Mouse (Mus musculus): ENCODE results near the gene Cdkl4. TPM values are rescaled to one million over a fixed set of nuclear protein-coding genes. Genes with fewer than 3 reads are reported as not detected.

The Cdkl4 gene
- polyA plus RNA-seq, 1 experiment from 2014 or later, result 0.55 TPM

DNA sequence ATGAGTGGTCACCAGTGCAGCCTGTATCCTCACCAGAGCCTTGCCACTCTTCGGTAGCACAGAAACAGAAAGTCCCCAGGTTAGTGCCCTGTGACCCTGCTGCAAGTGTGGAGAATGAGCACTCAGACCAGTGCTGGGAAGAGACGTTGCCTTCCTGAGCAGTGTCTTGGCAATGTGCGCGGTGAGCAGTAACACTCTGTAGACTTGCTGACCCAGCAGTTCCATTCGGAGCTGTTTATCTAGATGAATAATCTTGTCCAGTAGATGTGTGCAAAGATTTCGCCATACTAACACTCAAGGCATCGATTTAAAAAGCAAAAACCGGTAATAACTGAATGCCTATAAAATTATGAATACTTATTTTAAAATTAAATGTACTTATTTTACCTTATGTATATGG lies 57.1 kb downstream of the Cdkl4 start:
- Histone ChIP-seq H3K9me3 (ENCODE audit: control insufficient read depth, low read length) (no peaks in the 10 kb centered on the region), H3K4me3 (ENCODE audit: low read depth, low read length) (no peak overlapping the region), H3K27ac (replicated peaks; ENCODE audit: low read depth, low read length) (no peak overlapping the region), H3K9ac (ENCODE audit: low read length) (no peak overlapping the region), H3K4me2 (ENCODE audit: low read depth, severe bottlenecking) (no peak overlapping the region), H3K36me3 (ENCODE audit: control insufficient read depth, insufficient read depth, low read length) (no peaks in the 10 kb centered on the region), H3K4me1 (ENCODE audit: control insufficient read depth, insufficient read depth, low read length) (no peaks in the 10 kb centered on the region), H3K27me3 (ENCODE audit: control insufficient read depth, insufficient read depth, low read length) (no peaks in the 10 kb centered on the region)
- DNase-seq (ENCODE audit: low spot score) (no peak), ATAC-seq (ENCODE audit: insufficient number of reproducible peaks, low FRiP score, low TSS enrichment, low read depth) (no peak)
- WGBS, result 87% methylated on average over 8 of the region's 8 CpGs

DNA sequence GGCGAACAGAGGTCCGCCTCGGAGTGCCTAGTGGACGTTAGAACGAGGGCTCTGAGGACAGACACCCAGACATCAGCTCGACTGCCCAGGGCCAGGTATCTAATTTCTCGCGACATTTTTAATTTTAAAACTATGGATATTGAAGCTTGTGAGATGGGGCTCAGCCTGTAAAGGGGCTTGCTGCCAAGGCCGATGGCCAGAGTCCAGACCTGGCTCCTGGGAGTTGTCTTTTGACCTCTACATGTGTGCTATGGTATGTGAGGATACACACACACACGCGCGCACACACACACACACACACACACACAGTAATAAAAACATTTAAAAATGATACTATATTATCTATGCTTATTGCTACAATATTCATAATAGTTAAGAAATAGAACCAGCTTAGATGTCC lies 58.8 kb downstream of the Cdkl4 start:
- Histone ChIP-seq H3K4me2 (ENCODE audit: low read depth, severe bottlenecking) (no peak overlapping the region), H3K9me3 (ENCODE audit: control insufficient read depth, low read length) (no peaks in the 10 kb centered on the region), H3K36me3 (ENCODE audit: control insufficient read depth, insufficient read depth, low read length) (no peaks in the 10 kb centered on the region), H3K9ac (ENCODE audit: low read length) (no peak overlapping the region), H3K4me3 (ENCODE audit: low read depth, low read length) (no peak overlapping the region), H3K27ac (replicated peaks; ENCODE audit: low read depth, low read length) (no peak overlapping the region), H3K4me1 (ENCODE audit: control insufficient read depth, insufficient read depth, low read length) (no peaks in the 10 kb centered on the region), H3K27me3 (ENCODE audit: control insufficient read depth, insufficient read depth, low read length) (no peaks in the 10 kb centered on the region)
- WGBS, result 96% methylated on average over 12 of the region's 12 CpGs
- ATAC-seq (ENCODE audit: insufficient number of reproducible peaks, low FRiP score, low TSS enrichment, low read depth) (no peak), DNase-seq (ENCODE audit: low spot score) (no peak)

DNA sequence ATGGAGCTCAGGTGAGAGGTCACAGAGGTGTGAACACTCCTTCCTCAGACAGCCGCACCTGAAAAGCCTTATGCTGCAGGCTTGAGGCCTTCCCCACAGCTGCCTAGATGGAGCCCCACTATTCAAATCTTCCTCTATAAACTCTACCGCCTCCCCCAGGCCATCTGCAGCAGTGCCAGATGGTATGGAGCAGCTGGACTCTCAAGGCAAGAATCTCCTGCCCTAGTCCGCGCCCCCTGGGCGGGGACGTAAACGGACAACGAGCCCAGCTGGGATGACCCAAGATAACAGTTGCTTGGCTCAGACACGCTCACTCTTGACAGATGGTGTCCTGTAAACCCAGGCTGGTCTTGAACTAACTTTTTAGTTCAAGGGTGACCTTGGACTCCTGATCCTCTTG lies 60.4 kb downstream of the Cdkl4 start:
- H3K27me3 ChIP-seq (ENCODE audit: control insufficient read depth, insufficient read depth, low read length), result no peaks in the 10 kb centered on the region
- no peak for DNase-seq (ENCODE audit: low spot score)
- H3K9ac ChIP-seq (ENCODE audit: low read length), result no peak overlapping the region
- no peaks in the 10 kb centered on the region for H3K4me1 ChIP-seq (ENCODE audit: control insufficient read depth, insufficient read depth, low read length)
- no peak for ATAC-seq (ENCODE audit: insufficient number of reproducible peaks, low FRiP score, low TSS enrichment, low read depth)
- H3K9me3 ChIP-seq (ENCODE audit: control insufficient read depth, low read length), result no peaks in the 10 kb centered on the region
- H3K4me2 ChIP-seq (ENCODE audit: low read depth, severe bottlenecking), result no peak overlapping the region
- H3K36me3 ChIP-seq (ENCODE audit: control insufficient read depth, insufficient read depth, low read length), result no peaks in the 10 kb centered on the region
- 78% methylated on average over 9 of the region's 9 CpGs for WGBS
- H3K4me3 ChIP-seq (ENCODE audit: low read depth, low read length), result no peak overlapping the region
- H3K27ac ChIP-seq (replicated peaks; ENCODE audit: low read depth, low read length), result no peak overlapping the region

DNA sequence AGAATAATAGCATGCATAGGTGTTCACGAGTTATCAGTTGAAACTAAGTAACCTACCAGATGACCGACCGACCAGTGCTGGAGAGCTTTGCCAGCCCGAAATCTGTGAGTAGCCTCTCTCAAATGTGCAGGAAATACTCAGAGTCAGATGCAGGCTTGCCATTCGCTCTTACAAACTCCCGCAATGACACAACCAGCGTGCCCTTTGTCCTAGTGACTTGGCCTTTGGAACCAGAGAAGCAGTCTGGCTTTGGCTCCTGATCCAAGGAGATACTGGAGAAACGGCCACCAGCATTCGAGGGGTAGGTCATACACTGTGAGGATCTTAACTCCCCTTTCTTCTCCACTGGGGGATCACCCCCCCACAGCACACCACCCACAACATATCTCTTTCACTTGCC lies 61.7 kb downstream of the Cdkl4 start:
- 90% methylated on average over 9 of the region's 9 CpGs for WGBS
- no peak overlapping the region for H3K9ac ChIP-seq (ENCODE audit: low read length)
- H3K36me3 ChIP-seq (ENCODE audit: control insufficient read depth, insufficient read depth, low read length), result no peaks in the 10 kb centered on the region
- no peaks in the 10 kb centered on the region for H3K9me3 ChIP-seq (ENCODE audit: control insufficient read depth, low read length)
- H3K27ac ChIP-seq (replicated peaks; ENCODE audit: low read depth, low read length), result no peak overlapping the region
- no peak overlapping the region for H3K4me2 ChIP-seq (ENCODE audit: low read depth, severe bottlenecking)
- no peaks in the 10 kb centered on the region for H3K4me1 ChIP-seq (ENCODE audit: control insufficient read depth, insufficient read depth, low read length)
- ATAC-seq (ENCODE audit: insufficient number of reproducible peaks, low FRiP score, low TSS enrichment, low read depth) (no peak), DNase-seq (ENCODE audit: low spot score) (no peak)
- H3K27me3 ChIP-seq (ENCODE audit: control insufficient read depth, insufficient read depth, low read length), result no peaks in the 10 kb centered on the region
- no peak overlapping the region for H3K4me3 ChIP-seq (ENCODE audit: low read depth, low read length)

DNA sequence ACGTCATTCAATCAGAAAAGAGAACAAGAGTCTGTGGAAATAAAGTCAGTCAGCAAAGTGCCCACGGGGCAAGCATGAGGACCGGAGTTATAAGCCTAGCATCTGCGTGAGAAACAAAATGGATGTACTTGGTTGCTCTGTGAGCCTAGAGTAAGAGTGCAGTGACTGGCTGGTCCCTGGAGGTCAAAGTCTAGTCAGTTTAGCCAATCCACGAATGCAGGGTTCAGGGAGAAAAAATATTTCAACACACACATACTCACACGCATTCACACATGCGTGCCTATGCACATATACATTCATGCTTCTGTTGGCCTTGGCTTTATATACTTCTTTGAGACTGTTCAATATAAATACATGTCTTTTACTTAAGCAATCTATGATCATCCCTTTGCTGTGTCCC lies 62.1 kb downstream of the Cdkl4 start:
- Histone ChIP-seq H3K4me2 (ENCODE audit: low read depth, severe bottlenecking) (no peak overlapping the region), H3K4me1 (ENCODE audit: control insufficient read depth, insufficient read depth, low read length) (no peaks in the 10 kb centered on the region), H3K9me3 (ENCODE audit: control insufficient read depth, low read length) (no peaks in the 10 kb centered on the region), H3K27ac (replicated peaks; ENCODE audit: low read depth, low read length) (no peak overlapping the region), H3K9ac (ENCODE audit: low read length) (no peak overlapping the region), H3K27me3 (ENCODE audit: control insufficient read depth, insufficient read depth, low read length) (no peaks in the 10 kb centered on the region), H3K4me3 (ENCODE audit: low read depth, low read length) (no peak overlapping the region), H3K36me3 (ENCODE audit: control insufficient read depth, insufficient read depth, low read length) (no peaks in the 10 kb centered on the region)
- DNase-seq (ENCODE audit: low spot score) (no peak), ATAC-seq (ENCODE audit: insufficient number of reproducible peaks, low FRiP score, low TSS enrichment, low read depth) (no peak)
- WGBS, result 93% methylated on average over 7 of the region's 7 CpGs

DNA sequence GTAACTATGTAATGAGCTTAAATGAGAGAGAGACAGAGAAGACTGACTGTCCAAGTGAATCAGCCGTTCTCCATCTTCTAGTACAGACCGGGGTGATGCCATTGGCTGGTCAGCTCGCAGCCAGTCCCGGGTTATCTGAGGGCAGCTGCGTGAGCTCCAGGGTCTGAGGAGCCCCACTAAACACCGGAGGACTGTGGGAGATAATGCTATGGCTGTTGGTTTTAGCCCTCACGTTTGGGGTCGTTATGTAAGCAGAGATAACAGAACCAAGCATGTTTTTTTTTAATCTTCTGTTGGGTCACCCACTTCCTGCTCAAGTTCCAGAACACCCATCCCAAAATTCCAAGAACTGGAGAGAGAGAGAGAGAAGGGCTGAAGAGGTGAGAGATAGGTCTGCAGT lies 63.8 kb downstream of the Cdkl4 start:
- Histone ChIP-seq H3K27ac (replicated peaks; ENCODE audit: low read depth, low read length) (no peak overlapping the region), H3K27me3 (ENCODE audit: control insufficient read depth, insufficient read depth, low read length) (no peaks in the 10 kb centered on the region), H3K9me3 (ENCODE audit: control insufficient read depth, low read length) (no peaks in the 10 kb centered on the region), H3K4me2 (ENCODE audit: low read depth, severe bottlenecking) (no peak overlapping the region), H3K4me1 (ENCODE audit: control insufficient read depth, insufficient read depth, low read length) (no peaks in the 10 kb centered on the region), H3K36me3 (ENCODE audit: control insufficient read depth, insufficient read depth, low read length) (no peaks in the 10 kb centered on the region), H3K4me3 (ENCODE audit: low read depth, low read length) (no peak overlapping the region), H3K9ac (ENCODE audit: low read length) (no peak overlapping the region)
- ATAC-seq (ENCODE audit: insufficient number of reproducible peaks, low FRiP score, low TSS enrichment, low read depth) (no peak), DNase-seq (ENCODE audit: low spot score) (no peak)
- 82% methylated on average over 8 of the region's 8 CpGs for WGBS

DNA sequence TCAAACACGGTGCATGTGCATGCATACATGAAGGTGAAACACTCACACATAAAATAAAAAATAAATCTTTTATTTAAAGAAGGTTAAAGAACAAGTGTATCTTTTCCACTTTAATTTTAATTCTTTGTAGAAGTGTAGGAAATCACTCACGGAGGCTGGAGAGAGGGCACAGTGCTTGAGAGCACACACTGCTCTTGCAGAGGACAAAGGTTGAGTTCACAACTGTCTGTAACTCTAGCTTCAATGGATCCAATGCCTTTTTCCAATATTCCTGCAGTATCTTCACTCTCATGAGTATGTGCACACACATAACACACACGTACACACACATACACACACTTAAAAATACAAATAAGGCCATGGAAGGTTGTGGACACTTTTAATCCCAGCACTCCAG lies 67.2 kb downstream of the Cdkl4 start:
- DNase-seq (ENCODE audit: low spot score) (no peak), ATAC-seq (ENCODE audit: insufficient number of reproducible peaks, low FRiP score, low TSS enrichment, low read depth) (no peak)
- no peaks in the 10 kb centered on the region for H3K9me3 ChIP-seq (ENCODE audit: control insufficient read depth, low read length)
- H3K9ac ChIP-seq (ENCODE audit: low read length), result no peak overlapping the region
- H3K4me1 ChIP-seq (ENCODE audit: control insufficient read depth, insufficient read depth, low read length), result no peaks in the 10 kb centered on the region
- H3K36me3 ChIP-seq (ENCODE audit: control insufficient read depth, insufficient read depth, low read length), result no peaks in the 10 kb centered on the region
- no peaks in the 10 kb centered on the region for H3K27me3 ChIP-seq (ENCODE audit: control insufficient read depth, insufficient read depth, low read length)
- H3K4me2 ChIP-seq (ENCODE audit: low read depth, severe bottlenecking), result no peak overlapping the region
- WGBS, result 77% methylated on average over 3 of the region's 3 CpGs
- no peak overlapping the region for H3K4me3 ChIP-seq (ENCODE audit: low read depth, low read length)
- no peak overlapping the region for H3K27ac ChIP-seq (replicated peaks; ENCODE audit: low read depth, low read length)

DNA sequence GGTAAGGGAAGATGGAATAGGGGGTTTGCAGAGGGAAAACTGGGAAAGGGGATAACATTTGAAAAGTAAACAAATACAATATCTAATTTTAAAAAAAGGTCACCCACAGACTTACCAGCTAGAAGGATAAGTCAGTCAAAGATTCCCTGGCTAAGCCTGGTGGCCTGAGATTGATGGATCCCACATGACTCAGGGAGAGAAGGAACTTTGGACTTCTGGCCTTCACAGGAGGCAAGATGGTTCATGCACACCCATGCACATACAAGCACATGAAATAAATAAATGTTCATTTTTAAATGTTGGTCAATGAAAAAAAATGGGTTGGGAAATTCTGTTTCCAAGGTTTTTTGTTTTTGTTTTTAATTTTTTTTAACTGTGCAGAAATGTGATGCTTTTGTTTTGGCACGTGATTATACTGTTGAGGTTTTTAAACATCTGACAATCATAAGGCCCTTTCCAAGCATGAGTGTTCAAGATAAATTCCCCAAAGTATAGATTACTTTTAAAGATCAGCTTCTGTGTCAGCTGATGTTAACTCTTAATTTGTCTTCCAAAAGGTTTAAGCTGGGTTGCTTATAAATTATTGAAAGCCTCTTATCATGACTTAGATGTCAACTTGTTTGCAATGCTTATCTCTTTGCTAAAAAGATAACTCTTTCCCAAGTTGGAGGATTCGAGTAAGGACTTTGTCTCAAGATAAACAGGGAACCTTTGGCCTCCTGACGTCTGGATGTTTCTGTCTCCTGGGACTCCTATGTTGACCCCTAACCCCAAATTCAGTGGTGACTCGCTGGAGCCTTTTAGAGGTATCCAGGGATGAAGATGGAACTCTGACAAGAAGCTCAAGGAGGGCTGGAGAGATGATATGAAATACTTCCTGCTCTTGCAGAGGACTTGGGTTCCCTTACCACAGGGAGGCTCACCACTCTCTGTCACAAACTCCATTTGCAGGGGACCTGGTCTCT lies 67.8 kb downstream of the Cdkl4 start:
- 55% methylated on average over 4 of the region's 4 CpGs for WGBS
- Histone ChIP-seq H3K27ac (replicated peaks; ENCODE audit: low read depth, low read length) (no peak overlapping the region), H3K27me3 (ENCODE audit: control insufficient read depth, insufficient read depth, low read length) (no peaks in the 10 kb centered on the region), H3K4me1 (ENCODE audit: control insufficient read depth, insufficient read depth, low read length) (no peaks in the 10 kb centered on the region), H3K9ac (ENCODE audit: low read length) (no peak overlapping the region), H3K9me3 (ENCODE audit: control insufficient read depth, low read length) (no peaks in the 10 kb centered on the region), H3K4me3 (ENCODE audit: low read depth, low read length) (no peak overlapping the region), H3K36me3 (ENCODE audit: control insufficient read depth, insufficient read depth, low read length) (no peaks in the 10 kb centered on the region), H3K4me2 (ENCODE audit: low read depth, severe bottlenecking) (no peak overlapping the region)
- DNase-seq (ENCODE audit: low spot score) (no peak), ATAC-seq (ENCODE audit: insufficient number of reproducible peaks, low FRiP score, low TSS enrichment, low read depth) (no peak)

DNA sequence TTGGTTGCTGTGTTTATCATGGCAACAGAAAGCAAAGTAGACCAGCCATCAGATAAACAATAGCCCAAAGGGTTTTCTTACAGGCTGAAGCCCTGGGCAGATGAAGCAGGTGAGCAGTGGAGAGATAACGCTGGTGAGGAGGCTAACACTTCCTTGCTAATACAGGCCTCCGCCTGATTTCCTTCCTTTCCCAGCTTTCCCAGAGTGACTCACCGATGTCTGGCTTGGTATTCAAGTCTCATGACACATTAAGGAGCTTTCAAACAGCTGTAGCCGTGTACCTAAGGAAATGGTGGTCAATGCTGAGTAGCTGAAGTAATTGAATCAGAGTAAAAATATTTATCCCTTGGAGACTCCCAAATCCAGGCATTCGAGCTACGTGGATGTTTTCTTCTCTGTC lies 71.8 kb downstream of the Cdkl4 start:
- ATAC-seq (ENCODE audit: insufficient number of reproducible peaks, low FRiP score, low TSS enrichment, low read depth), result no peak
- no peaks in the 10 kb centered on the region for H3K9me3 ChIP-seq (ENCODE audit: control insufficient read depth, low read length)
- H3K36me3 ChIP-seq (ENCODE audit: control insufficient read depth, insufficient read depth, low read length), result no peaks in the 10 kb centered on the region
- no peaks in the 10 kb centered on the region for H3K4me1 ChIP-seq (ENCODE audit: control insufficient read depth, insufficient read depth, low read length)
- H3K27me3 ChIP-seq (ENCODE audit: control insufficient read depth, insufficient read depth, low read length), result no peaks in the 10 kb centered on the region
- DNase-seq (ENCODE audit: low spot score), result no peak
- no peak overlapping the region for H3K4me3 ChIP-seq (ENCODE audit: low read depth, low read length)
- 79% methylated on average over 6 of the region's 6 CpGs for WGBS
- H3K27ac ChIP-seq (replicated peaks; ENCODE audit: low read depth, low read length), result no peak overlapping the region
- no peak overlapping the region for H3K9ac ChIP-seq (ENCODE audit: low read length)
- no peak overlapping the region for H3K4me2 ChIP-seq (ENCODE audit: low read depth, severe bottlenecking)
